Mouse (Mus musculus) cerebellum, adult 2 months (tissue): ENCODE results near the gene Rfx4. TPM values are rescaled to one million over a fixed set of nuclear protein-coding genes. Genes with fewer than 3 reads are reported as not detected.

Experiments
- DNase-seq, 2 experiments: peaks; one replicate each; pipeline ENCODE4 v3.0.0; 2021
- H3K27ac ChIP-seq: fragments of 200-500 bp; 2 replicates; pipeline ENCODE4 v1.5.1; 2012; ENCODE audit warnings: low read length, control low read depth, inconsistent platforms; ENCODE audit not compliant: insufficient read depth
- H3K27me3 ChIP-seq: fragments of 200-500 bp; 2 replicates; pipeline ENCODE4 v1.6.1; 2012; ENCODE audit warnings: inconsistent platforms, mild to moderate bottlenecking, low read length, moderate library complexity; ENCODE audit not compliant: control insufficient read depth, insufficient read depth
- H3K4me1 ChIP-seq: fragments of 200-500 bp; 2 replicates; pipeline ENCODE4 v1.6.1; 2011; ENCODE audit warnings: low read length; ENCODE audit not compliant: control insufficient read depth, insufficient read depth
- H3K4me3 ChIP-seq: fragments of 200-500 bp; replicated peaks from 2 replicates; pipeline ENCODE3; 2011; ENCODE audit warnings: mild to moderate bottlenecking, low read depth, low read length, control low read depth; ENCODE audit not compliant: insufficient read depth
- CTCF ChIP-seq: fragments of 200-500 bp; IDR thresholded peaks from 2 replicates; pipeline ENCODE4 v1.5.1; 2011; ENCODE audit warnings: low read depth, mild to moderate bottlenecking, control low read depth, low read length, moderate library complexity, borderline replicate concordance; ENCODE audit not compliant: insufficient read depth
- POLR2A ChIP-seq: fragments of 200-500 bp; IDR thresholded peaks from 2 replicates; pipeline ENCODE4 v1.6.1; 2011; ENCODE audit warnings: low read length, control low read depth, borderline replicate concordance; ENCODE audit not compliant: insufficient read depth
- WGBS: fragments of 180-500 bp; shearing (Covaris S2); methylation state at CpG from one replicate; pipeline ENCODE4 v1.1.7; 2018; 5-methylcytosine and 5-hydroxymethylcytosine counted together
- polyA plus RNA-seq: library from polyadenylated mRNA; depleted of rRNA; stranded (reverse); fragments of >200 nt; gene quantifications from 2 replicates; pipeline ENCODE4 v1.2.3, GENCODE M21; 2012; rRNA removed

Gene Rfx4
- polyA plus RNA-seq, 1 experiment: 16.9 TPM

DNA sequence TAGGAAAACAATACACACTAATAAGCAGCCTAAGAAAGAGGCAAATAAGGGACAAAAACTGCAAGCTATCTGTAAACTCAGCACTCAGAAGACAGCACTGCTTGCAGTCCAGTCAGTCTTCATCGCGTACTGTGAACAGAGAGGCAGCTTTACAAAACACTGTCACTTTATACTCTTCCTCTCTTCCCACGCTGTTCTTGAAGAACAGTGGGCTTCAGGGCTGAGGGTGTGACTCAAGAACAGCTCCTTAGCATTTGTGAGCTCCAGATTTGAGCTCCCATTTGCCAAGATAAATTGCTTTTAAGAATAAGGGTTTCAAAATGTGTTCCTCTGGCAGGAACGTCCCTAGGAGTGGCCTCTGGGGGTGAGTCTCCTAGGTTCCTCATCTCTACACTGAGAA is 194.5 kb downstream of the Rfx4 start:
- Histone ChIP-seq H3K27me3 (no peaks in the 10 kb centered on the region; the same call in 1 of the 2 replicates), H3K27ac (no peak overlapping the region), H3K4me3 (no peak overlapping the region), H3K4me1 (no peaks in the 10 kb centered on the region)
- no peak for DNase-seq
- WGBS: 85% methylated on average over 4 of the region's 4 CpGs
- no peak for TF ChIP-seq POLR2A
- no peak for TF ChIP-seq CTCF

DNA sequence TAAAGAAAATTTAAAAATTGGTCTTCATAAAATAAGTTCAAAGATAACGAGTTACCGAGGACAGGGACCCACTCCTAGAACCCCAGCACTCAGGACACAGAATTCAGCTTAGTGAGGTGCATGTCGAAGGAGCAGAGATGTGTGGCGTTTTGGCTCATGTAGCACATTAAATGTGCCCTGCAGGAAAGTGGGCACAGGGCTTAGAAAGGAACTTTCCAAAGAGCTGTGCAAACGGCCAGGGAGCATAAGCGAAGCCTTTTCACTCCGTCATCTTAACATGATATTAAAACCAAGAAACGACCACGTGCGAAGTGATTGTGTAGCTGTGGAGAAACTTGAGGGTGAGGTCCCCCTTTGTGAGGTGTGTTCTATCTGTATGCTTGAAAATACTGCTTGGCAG is 198.4 kb downstream of the Rfx4 start:
- no peaks in the 10 kb centered on the region; the same call in 1 of the 2 replicates for H3K4me1 ChIP-seq
- 91% methylated on average over 10 of the region's 10 CpGs for WGBS
- no peak overlapping the region for H3K27ac ChIP-seq
- DNase-seq: no peak
- H3K4me3 ChIP-seq: no peak overlapping the region
- no peaks in the 10 kb centered on the region for H3K27me3 ChIP-seq
- TF ChIP-seq POLR2A (no peak), CTCF (no peak)

Other genes starting within 250 kb of the Rfx4 start
- gene Ckap4, start 222.0 kb upstream of the Rfx4 start, polyA plus RNA-seq: 20.4 and 21.0 TPM in 2 replicates
- 34.6 and 38.8 TPM in 2 replicates for gene Tcp11l2, start 179.4 kb upstream of the Rfx4 start, polyA plus RNA-seq
- gene Polr3b, start 133.8 kb upstream of the Rfx4 start, polyA plus RNA-seq: 9.7 and 10.1 TPM in 2 replicates
- gene Ric8b, start 161.6 kb downstream of the Rfx4 start, polyA plus RNA-seq: 41.5 and 43.3 TPM in 2 replicates